In the genomic region with DNA sequence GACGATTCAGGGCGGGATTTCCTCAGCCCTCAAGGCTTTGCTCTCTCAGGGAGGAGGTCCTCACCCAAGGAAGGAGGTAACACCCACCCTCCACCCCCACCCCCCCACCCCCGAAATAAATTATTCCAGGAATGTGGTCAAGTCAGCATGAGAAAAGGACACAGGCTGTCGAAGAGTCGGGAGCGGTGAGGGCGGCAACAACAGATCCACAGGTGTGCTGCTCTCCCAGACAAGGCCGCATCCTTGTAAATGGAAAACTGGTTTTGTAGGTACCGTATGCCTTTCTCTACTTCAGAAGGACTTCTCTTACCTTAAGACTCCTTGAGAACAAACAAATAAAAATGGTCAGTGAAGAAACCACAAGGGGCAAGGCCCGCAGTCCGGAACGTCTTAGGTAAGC, we compare ENCODE assay signal across 8 mouse cellular contexts. TPM values are rescaled to one million over a fixed set of nuclear protein-coding genes. Genes with fewer than 3 reads are reported as not detected.
DNase-seq lines count a peak whose midpoint lies in the region; ATAC-seq and TF ChIP-seq lines count a peak whose summit lies in the region.

A gene (plus strand): TSS at position 200 of the 400 bp plus-strand sequence.

- no peaks in the 10 kb centered on the region for H3K36me3 ChIP-seq in CH12.LX (replicated peaks in 1 of 2; ENCODE audit: control insufficient read depth in 1 of 2, insufficient read depth in 1 of 2, low read length in 1 of 2)
- H3K36me3 ChIP-seq in G1E (replicated peaks): no peaks in the 10 kb centered on the region
- H3K36me3 ChIP-seq in forebrain, embryonic 11.5 days (ENCODE audit: control insufficient read depth, insufficient read depth, low read length): no peaks in the 10 kb centered on the region
- H3K36me3 ChIP-seq in limb, embryonic 14.5 days (ENCODE audit: control insufficient read depth, insufficient read depth, low read length): no peaks in the 10 kb centered on the region

- 26% methylated on average over 12 of the region's 12 CpGs for WGBS in forebrain, embryonic 11.5 days
- WGBS in limb, embryonic 14.5 days: 27% methylated on average over 12 of the region's 12 CpGs

- no peak for TF ChIP-seq RAD21 in CH12.LX (IDR thresholded peaks at IDR 0.05; ENCODE audit: low read depth, low read length)

- H3K79me2 ChIP-seq in CH12.LX (replicated peaks; ENCODE audit: control insufficient read depth, extremely low read depth, insufficient read depth, poor library complexity, severe bottlenecking): no peaks in the 10 kb centered on the region

- no peak for TF ChIP-seq EP300 in CH12.LX (IDR thresholded peaks at IDR 0.05; ENCODE audit: low read length)

- TF ChIP-seq CTCF in CH12.LX (conservative IDR thresholded peaks at IDR 0.05 in 1 of 2, IDR thresholded peaks at IDR 0.05 in 1 of 2; ENCODE audit: low read depth in 2 of 2, low read length in 2 of 2) (no peak), G1E (IDR thresholded peaks at IDR 0.05; ENCODE audit: low read depth, low read length) (no peak)

- H3K4me1 ChIP-seq in CH12.LX (ENCODE audit: control insufficient read depth in 1 of 2, insufficient read depth in 2 of 2): no peaks in the 10 kb centered on the region
- no peaks in the 10 kb centered on the region for H3K4me1 ChIP-seq in G1E (ENCODE audit: insufficient read depth, low read depth, low read length)
- H3K4me1 ChIP-seq in forebrain, embryonic 11.5 days (replicated peaks; ENCODE audit: control insufficient read depth, insufficient read depth, low read length): no peaks in the 10 kb centered on the region
- no peaks in the 10 kb centered on the region for H3K4me1 ChIP-seq in limb, embryonic 14.5 days (ENCODE audit: control insufficient read depth, insufficient read depth, low read length)

- no peak within 1 kb of the TSS for H3K4me2 ChIP-seq in CH12.LX (ENCODE audit: insufficient read depth, low read depth, poor library complexity, severe bottlenecking)
- H3K4me2 ChIP-seq in forebrain, embryonic 11.5 days (ENCODE audit: low read depth, low read length, severe bottlenecking): no peak within 1 kb of the TSS
- H3K4me2 ChIP-seq in limb, embryonic 14.5 days (replicated peaks; ENCODE audit: low read depth, low read length, severe bottlenecking): no peak within 1 kb of the TSS

- dilution Hi-C loops in CH12.LX (cut with MboI; ENCODE audit: extremely low pct_ligation_motif_present, extremely low pct_unique_long_range_greater_than_20kb, low sequenced_read_pairs): no loop called here

- no peak within 1 kb of the TSS for H3K27ac ChIP-seq in CH12.LX (ENCODE audit: insufficient read depth, low read depth)
- no peak within 1 kb of the TSS for H3K27ac ChIP-seq in forebrain, embryonic 11.5 days (ENCODE audit: low read depth, low read length)
- H3K27ac ChIP-seq in limb, embryonic 14.5 days (replicated peaks; ENCODE audit: low read depth, low read length): no peak within 1 kb of the TSS

- no peak for DNase-seq in CH12.LX (ENCODE audit: extremely low read depth)
- DNase-seq in G1E (ENCODE audit: low spot score): no peak
- no peak for DNase-seq in forebrain, embryonic 11.5 days (ENCODE audit: low spot score)
- no peak for DNase-seq in heart, postnatal 36 days
- DNase-seq in limb, embryonic 14.5 days (ENCODE audit: low spot score): no peak
- no peak for DNase-seq in spleen, postnatal 10 days (ENCODE audit: low spot score in 2 of 2)
- DNase-seq in embryo, embryonic 10.5 days (ENCODE audit: low spot score): no peak

- H3K4me3 ChIP-seq in CH12.LX (replicated peaks in 1 of 3; ENCODE audit: low read depth in 2 of 3, low read length in 2 of 3, poor library complexity in 1 of 3) (no peak within 1 kb of the TSS), G1E (ENCODE audit: low read depth, low read length) (no peak within 1 kb of the TSS)
- no peak within 1 kb of the TSS for H3K4me3 ChIP-seq in forebrain, embryonic 11.5 days (ENCODE audit: low read depth, low read length)
- no peak within 1 kb of the TSS for H3K4me3 ChIP-seq in limb, embryonic 14.5 days (replicated peaks; ENCODE audit: low read length)

- in situ Hi-C loops in CH12.LX (cut with MboI; ENCODE audit: low pct_ligation_motif_present, low pct_unique_long_range_greater_than_20kb, low sequenced_read_pairs): no loop called here

- intact Hi-C loops in heart, postnatal 36 days (cut with DNase I): no loop called here

- ATAC-seq in G1E (ENCODE audit: extremely low read depth, insufficient number of reproducible peaks, low FRiP score, poor library complexity, severe bottlenecking): no peak
- ATAC-seq in forebrain, embryonic 11.5 days (replicated peaks; ENCODE audit: low FRiP score): no peak
- no peak for ATAC-seq in limb, embryonic 14.5 days (ENCODE audit: low FRiP score, low read depth)
- no peak for ATAC-seq in neutrophil, adult 5-6 weeks (ENCODE audit: extremely low read depth, insufficient number of reproducible peaks, low FRiP score, poor library complexity, severe bottlenecking)

- H3K9me3 ChIP-seq in CH12.LX (replicated peaks; ENCODE audit: low read length) (no peaks in the 10 kb centered on the region), G1E (replicated peaks) (no peaks in the 10 kb centered on the region)
- no peaks in the 10 kb centered on the region for H3K9me3 ChIP-seq in forebrain, embryonic 11.5 days (ENCODE audit: control insufficient read depth, low read length)
- no peaks in the 10 kb centered on the region for H3K9me3 ChIP-seq in limb, embryonic 14.5 days (ENCODE audit: control insufficient read depth, low read length)

- no peaks in the 10 kb centered on the region for H3K27me3 ChIP-seq in CH12.LX (replicated peaks)
- H3K27me3 ChIP-seq in G1E (ENCODE audit: insufficient read depth, low read length): peaks cover 5% of the 10 kb centered on the region; the same call in 1 of the 2 replicates
- H3K27me3 ChIP-seq in forebrain, embryonic 11.5 days (ENCODE audit: control insufficient read depth, insufficient read depth, low read length): no peaks in the 10 kb centered on the region
- H3K27me3 ChIP-seq in limb, embryonic 14.5 days (ENCODE audit: control insufficient read depth, insufficient read depth, low read length): no peaks in the 10 kb centered on the region

- TF ChIP-seq POLR2A in CH12.LX (IDR thresholded peaks at IDR 0.05; ENCODE audit: low read depth, low read length): no peak
- no peak for TF ChIP-seq POLR2A in limb, embryonic 14.5 days (IDR thresholded peaks at IDR 0.05; ENCODE audit: borderline replicate concordance, extremely low read depth, insufficient read depth, insufficient read length)

- no peak within 1 kb of the TSS for H3K9ac ChIP-seq in CH12.LX (ENCODE audit: insufficient read depth, low read depth)
- H3K9ac ChIP-seq in forebrain, embryonic 11.5 days (ENCODE audit: low read length): no peak within 1 kb of the TSS
- no peak within 1 kb of the TSS for H3K9ac ChIP-seq in limb, embryonic 14.5 days (ENCODE audit: low read depth, low read length, severe bottlenecking)

TF ChIP-seq in CH12.LX, 34 proteins besides CTCF, POLR2A, EP300 and RAD21:
- TF ChIP-seq ZNF384 (IDR thresholded peaks at IDR 0.05; ENCODE audit: low read depth, low read length) (no peak), TBP (conservative IDR thresholded peaks at IDR 0.05; ENCODE audit: low read depth, low read length) (no peak), RCOR1 (conservative IDR thresholded peaks at IDR 0.05; ENCODE audit: low read depth, low read length) (no peak), HCFC1 (IDR thresholded peaks at IDR 0.05; ENCODE audit: low read depth, low read length) (no peak), MAFK (IDR thresholded peaks at IDR 0.05; ENCODE audit: insufficient replicate concordance, low read length) (no peak), USF1 (IDR thresholded peaks at IDR 0.05; ENCODE audit: low read depth, low read length) (no peak), JUND (conservative IDR thresholded peaks at IDR 0.05; ENCODE audit: low read depth, low read length) (no peak)

RNA-seq across cellular contexts. Expression of the gene that starts here (rescaled TPM):
- total RNA-seq in CH12.LX (2012; rRNA removed) (835 and 931 TPM in 2 replicates), CH12.LX (2014; rRNA removed) (828 and 923 TPM in 2 replicates), G1E (2014; fragmentation: Nextera tagmentation) (1,171 and 1,332 TPM in 2 replicates), G1E (2017) (1,188 and 1,473 TPM in 2 replicates)
- polyA plus RNA-seq in CH12.LX (2012; ENCODE audit: insufficient read length, low read depth) (2,454 and 2,884 TPM in 2 replicates), G1E (2012) (2,449 and 2,463 TPM in 2 replicates)
- 601 and 607 TPM in 2 replicates for polyA plus RNA-seq in forebrain, embryonic 11.5 days (2014; fragmentation: Nextera tagmentation; extraction: Ambion mirVana)
- total RNA-seq in heart, postnatal 36 days (2021): 100 to 1,000 TPM; 201 to 234 TPM
- polyA plus RNA-seq in limb, embryonic 14.5 days (2012; rRNA removed): 200 and 465 TPM in 2 replicates
- 481 and 482 TPM in 2 replicates for polyA plus RNA-seq in limb, embryonic 14.5 days (2014; fragmentation: Nextera tagmentation; extraction: Ambion mirVana)
- total RNA-seq in neutrophil, adult 5-6 weeks (2017): 612 and 697 TPM in 2 replicates
